Mouse (Mus musculus): ENCODE measurements at regions not wholly inside any gene's neighbourhood (a gene's known extent, or its start where the extent isn't known, plus 50 kb on each side); places are given as distances from the start of the nearest gene placed in this dataset.

- no peak for TF ChIP-seq CTCF (IDR thresholded peaks at IDR 0.05; ENCODE audit: borderline replicate concordance, control insufficient read depth, extremely low read depth, insufficient read depth, low read length, poor library complexity)
- TF ChIP-seq POLR2A (IDR thresholded peaks at IDR 0.05; ENCODE audit: control insufficient read depth, extremely low read depth, insufficient read depth, low read length, poor library complexity): no peak
- H3K36me3 ChIP-seq (ENCODE audit: control insufficient read depth, insufficient read depth, low read length): no peaks in the 10 kb centered on the region
- no peaks in the 10 kb centered on the region for H3K27me3 ChIP-seq (ENCODE audit: control insufficient read depth, insufficient read depth, low read length)
- H3K4me3 ChIP-seq (ENCODE audit: control insufficient read depth, insufficient read depth, low read length): no peak overlapping the region
- no peak for DNase-seq
- WGBS: 86% methylated on average over 7 of the region's 7 CpGs
- no peaks in the 10 kb centered on the region for H3K4me1 ChIP-seq (replicated peaks; ENCODE audit: control insufficient read depth, insufficient read depth, low read length)
- no peak overlapping the region for H3K27ac ChIP-seq (ENCODE audit: control insufficient read depth, insufficient read depth, low read length)
Observed at GRCm38 (mm10) chr9:13916837-13917236, 89.3 kb downstream of the Fam76b start.

GRCm38 (mm10) chr9:13918606-13919202 lies 91.2 kb downstream of the Fam76b start:
- no peak for DNase-seq
- Histone ChIP-seq H3K27ac (ENCODE audit: control insufficient read depth, insufficient read depth, low read length) (no peak overlapping the region), H3K27me3 (ENCODE audit: control insufficient read depth, insufficient read depth, low read length) (no peaks in the 10 kb centered on the region), H3K4me1 (replicated peaks; ENCODE audit: control insufficient read depth, insufficient read depth, low read length) (no peaks in the 10 kb centered on the region), H3K36me3 (ENCODE audit: control insufficient read depth, insufficient read depth, low read length) (no peaks in the 10 kb centered on the region), H3K4me3 (ENCODE audit: control insufficient read depth, insufficient read depth, low read length) (no peak overlapping the region)
- no peak for TF ChIP-seq CTCF (IDR thresholded peaks at IDR 0.05; ENCODE audit: borderline replicate concordance, control insufficient read depth, extremely low read depth, insufficient read depth, low read length, poor library complexity)
- WGBS: 82% methylated on average over 7 of the region's 7 CpGs

GRCm38 (mm10) chr9:13919739-13920410 lies 92.4 kb downstream of the Fam76b start:
- Histone ChIP-seq H3K4me3 (ENCODE audit: control insufficient read depth, insufficient read depth, low read length) (no peak overlapping the region), H3K36me3 (ENCODE audit: control insufficient read depth, insufficient read depth, low read length) (no peaks in the 10 kb centered on the region), H3K27me3 (ENCODE audit: control insufficient read depth, insufficient read depth, low read length) (no peaks in the 10 kb centered on the region), H3K27ac (ENCODE audit: control insufficient read depth, insufficient read depth, low read length) (no peak overlapping the region), H3K4me1 (replicated peaks; ENCODE audit: control insufficient read depth, insufficient read depth, low read length) (no peaks in the 10 kb centered on the region)
- 95% methylated on average over 9 of the region's 9 CpGs for WGBS
- TF ChIP-seq POLR2A (IDR thresholded peaks at IDR 0.05; ENCODE audit: control insufficient read depth, extremely low read depth, insufficient read depth, low read length, poor library complexity) (no peak), CTCF (IDR thresholded peaks at IDR 0.05; ENCODE audit: borderline replicate concordance, control insufficient read depth, extremely low read depth, insufficient read depth, low read length, poor library complexity) (no peak)
- no peak for DNase-seq

GRCm38 (mm10) chr9:13920623-13921022 lies 93.1 kb downstream of the Fam76b start:
- 96% methylated on average over 1 of the region's 1 CpGs for WGBS
- Histone ChIP-seq H3K4me1 (replicated peaks; ENCODE audit: control insufficient read depth, insufficient read depth, low read length) (no peaks in the 10 kb centered on the region), H3K4me3 (ENCODE audit: control insufficient read depth, insufficient read depth, low read length) (no peak overlapping the region), H3K27me3 (ENCODE audit: control insufficient read depth, insufficient read depth, low read length) (no peaks in the 10 kb centered on the region), H3K36me3 (ENCODE audit: control insufficient read depth, insufficient read depth, low read length) (no peaks in the 10 kb centered on the region), H3K27ac (ENCODE audit: control insufficient read depth, insufficient read depth, low read length) (no peak overlapping the region)
- DNase-seq: no peak
- no peak for TF ChIP-seq CTCF (IDR thresholded peaks at IDR 0.05; ENCODE audit: borderline replicate concordance, control insufficient read depth, extremely low read depth, insufficient read depth, low read length, poor library complexity)
- TF ChIP-seq POLR2A (IDR thresholded peaks at IDR 0.05; ENCODE audit: control insufficient read depth, extremely low read depth, insufficient read depth, low read length, poor library complexity): no peak

- H3K4me1 ChIP-seq (replicated peaks; ENCODE audit: control insufficient read depth, insufficient read depth, low read length): no peaks in the 10 kb centered on the region
- TF ChIP-seq POLR2A (IDR thresholded peaks at IDR 0.05; ENCODE audit: control insufficient read depth, extremely low read depth, insufficient read depth, low read length, poor library complexity) (no peak), CTCF (IDR thresholded peaks at IDR 0.05; ENCODE audit: borderline replicate concordance, control insufficient read depth, extremely low read depth, insufficient read depth, low read length, poor library complexity) (no peak)
- no peaks in the 10 kb centered on the region for H3K27me3 ChIP-seq (ENCODE audit: control insufficient read depth, insufficient read depth, low read length)
- H3K27ac ChIP-seq (ENCODE audit: control insufficient read depth, insufficient read depth, low read length): no peak overlapping the region
- H3K36me3 ChIP-seq (ENCODE audit: control insufficient read depth, insufficient read depth, low read length): no peaks in the 10 kb centered on the region
- 55% methylated on average over 6 of the region's 6 CpGs for whole genome bisulfite sequencing
- DNase-seq: no peak
- no peak overlapping the region for H3K4me3 ChIP-seq (ENCODE audit: control insufficient read depth, insufficient read depth, low read length)
Observed at GRCm38 (mm10) chr9:13932001-13932508, 104.5 kb downstream of the Fam76b start.

GRCm38 (mm10) chr9:13933404-13933803 lies 105.9 kb downstream of the Fam76b start:
- no peaks in the 10 kb centered on the region for H3K4me1 ChIP-seq (replicated peaks; ENCODE audit: control insufficient read depth, insufficient read depth, low read length)
- no peaks in the 10 kb centered on the region for H3K27me3 ChIP-seq (ENCODE audit: control insufficient read depth, insufficient read depth, low read length)
- WGBS: 82% methylated on average over 6 of the region's 6 CpGs

More at GRCm38 (mm10) chr9:13933404-13933803, 105.9 kb downstream of the Fam76b start:
- no peak for TF ChIP-seq CTCF (IDR thresholded peaks at IDR 0.05; ENCODE audit: borderline replicate concordance, control insufficient read depth, extremely low read depth, insufficient read depth, low read length, poor library complexity)
- no peaks in the 10 kb centered on the region for H3K36me3 ChIP-seq (ENCODE audit: control insufficient read depth, insufficient read depth, low read length)
- no peak overlapping the region for H3K27ac ChIP-seq (ENCODE audit: control insufficient read depth, insufficient read depth, low read length)
- DNase-seq: no peak
- no peak overlapping the region for H3K4me3 ChIP-seq (ENCODE audit: control insufficient read depth, insufficient read depth, low read length)

Measured in thymus, adult 2 months (tissue).